Mouse (Mus musculus) frontal cortex, postnatal 25 days (tissue): ENCODE results near the gene Wdr4.
"Not testable (repeated sequence)": the region's sequence is repeated elsewhere in the genome, so short reads cannot be mapped to it uniquely, and the experiment has no call there.

ENCODE experiments used
- DNase-seq, 2 experiments: peaks; one replicate each; pipeline ENCODE4 v3.0.0; 2022; ENCODE audit warnings: low spot score in 2 of 2

The Wdr4 gene

GRCm38 (mm10) chr17:31519946-31520838 lies at the start of gene Wdr4, which contains the start of gene Ndufv3:
Wdr4 (minus strand) TSS chr17:31519980.
Ndufv3 (plus strand) TSS chr17:31520115.
- peak; percentile 96 to 97 for DNase-seq

GRCm38 (mm10) chr17:31566276-31566675 lies 46.5 kb upstream of the Wdr4 start:
- DNase-seq, result no peak

GRCm38 (mm10) chr17:31565141-31566056 lies 45.6 kb upstream of the Wdr4 start:
- peak in 1 of 2 experiments; percentile 33 for DNase-seq

- no peak for DNase-seq
These were observed 45.0 kb upstream of the Wdr4 start for GRCm38 (mm10) chr17:31564858-31565140.

- DNase-seq, result peak; percentile 97 to 98
These were observed 44.5 kb upstream of the Wdr4 start, which contains the start of gene Pknox1 for GRCm38 (mm10) chr17:31564015-31564857. Pknox1 (plus strand) TSS chr17:31564734.

- DNase-seq, result no peak
These were observed 43.8 kb upstream of the Wdr4 start for GRCm38 (mm10) chr17:31563632-31564014.

GRCm38 (mm10) chr17:31559021-31559789 lies 39.4 kb upstream of the Wdr4 start:
- DNase-seq, result no peak

GRCm38 (mm10) chr17:31557947-31558542 lies 38.3 kb upstream of the Wdr4 start:
- no peak for DNase-seq

GRCm38 (mm10) chr17:31557124-31557880 lies 37.5 kb upstream of the Wdr4 start:
- no peak for DNase-seq

GRCm38 (mm10) chr17:31556253-31556652 lies 36.5 kb upstream of the Wdr4 start:
- DNase-seq, result no peak

GRCm38 (mm10) chr17:31552601-31553000 lies 32.8 kb upstream of the Wdr4 start:
- not testable (repeated sequence) for DNase-seq

GRCm38 (mm10) chr17:31549389-31549788 lies 29.6 kb upstream of the Wdr4 start:
- DNase-seq, result no peak

GRCm38 (mm10) chr17:31547974-31548373 lies 28.2 kb upstream of the Wdr4 start:
- DNase-seq, result no peak

- no peak for DNase-seq
These were observed 26.8 kb upstream of the Wdr4 start for GRCm38 (mm10) chr17:31546444-31547196.

- DNase-seq, result no peak
These were observed 23.8 kb upstream of the Wdr4 start for GRCm38 (mm10) chr17:31543574-31543973.

- no peak for DNase-seq
These were observed 21.7 kb upstream of the Wdr4 start for GRCm38 (mm10) chr17:31541460-31541831.

- DNase-seq, result no peak
These were observed 21.2 kb upstream of the Wdr4 start for GRCm38 (mm10) chr17:31540809-31541459.

- no peak for DNase-seq
These were observed 20.3 kb upstream of the Wdr4 start for GRCm38 (mm10) chr17:31540101-31540500.
